Mouse (Mus musculus): Measurements from ENCODE around the gene Snai1.

Gene Snai1

GRCm38 (mm10) chr2:167550341-167550854 is 12.4 kb downstream of the Snai1 start:
- DNase-seq (ENCODE audit: low spot score in 2 of 2): no peak

GRCm38 (mm10) chr2:167551342-167551920 is 13.4 kb downstream of the Snai1 start:
- DNase-seq (ENCODE audit: low spot score in 2 of 2): no peak

- no peak for DNase-seq (ENCODE audit: low spot score in 2 of 2)
Measured at GRCm38 (mm10) chr2:167552292-167552691, 14.3 kb downstream of the Snai1 start.

GRCm38 (mm10) chr2:167552927-167553402 is 15.0 kb downstream of the Snai1 start:
- no peak for DNase-seq (ENCODE audit: low spot score in 2 of 2)

DNA sequence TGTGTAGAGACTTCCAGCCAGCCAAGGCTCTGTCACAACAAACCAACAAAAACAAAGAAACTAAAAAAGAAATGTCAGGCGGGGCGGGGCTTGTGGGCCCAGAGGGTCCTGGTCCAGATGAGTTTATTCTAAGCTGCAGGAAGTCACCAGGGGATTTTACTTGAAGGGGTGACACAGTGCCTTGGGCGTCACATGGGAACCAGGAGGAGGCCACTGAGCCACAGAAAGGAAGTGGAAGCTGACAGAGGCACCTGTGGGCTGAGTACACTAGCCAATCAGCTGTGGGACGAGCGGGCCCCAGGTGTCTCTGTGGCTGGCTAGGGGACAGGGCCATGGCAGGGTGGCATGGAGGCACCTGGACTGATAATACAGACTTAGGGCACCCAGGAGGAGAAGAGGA is 17.8 kb downstream of the Snai1 start:
- DNase-seq (ENCODE audit: low spot score in 2 of 2): no peak

GRCm38 (mm10) chr2:167559413-167559812 is 21.4 kb downstream of the Snai1 start:
- DNase-seq (ENCODE audit: low spot score in 2 of 2): no peak

GRCm38 (mm10) chr2:167562101-167562500 is 24.1 kb downstream of the Snai1 start:
- no peak for DNase-seq (ENCODE audit: low spot score in 2 of 2)

GRCm38 (mm10) chr2:167563035-167563434 is 25.0 kb downstream of the Snai1 start:
- no peak for DNase-seq (ENCODE audit: low spot score in 2 of 2)

GRCm38 (mm10) chr2:167563703-167564102 is 25.7 kb downstream of the Snai1 start:
- DNase-seq (ENCODE audit: low spot score in 2 of 2): no peak

- DNase-seq (ENCODE audit: low spot score in 2 of 2): no peak
Measured at GRCm38 (mm10) chr2:167564551-167565311, 26.7 kb downstream of the Snai1 start.

GRCm38 (mm10) chr2:167565312-167565656 is 27.3 kb downstream of the Snai1 start:
- DNase-seq (ENCODE audit: low spot score in 2 of 2): no peak

DNA sequence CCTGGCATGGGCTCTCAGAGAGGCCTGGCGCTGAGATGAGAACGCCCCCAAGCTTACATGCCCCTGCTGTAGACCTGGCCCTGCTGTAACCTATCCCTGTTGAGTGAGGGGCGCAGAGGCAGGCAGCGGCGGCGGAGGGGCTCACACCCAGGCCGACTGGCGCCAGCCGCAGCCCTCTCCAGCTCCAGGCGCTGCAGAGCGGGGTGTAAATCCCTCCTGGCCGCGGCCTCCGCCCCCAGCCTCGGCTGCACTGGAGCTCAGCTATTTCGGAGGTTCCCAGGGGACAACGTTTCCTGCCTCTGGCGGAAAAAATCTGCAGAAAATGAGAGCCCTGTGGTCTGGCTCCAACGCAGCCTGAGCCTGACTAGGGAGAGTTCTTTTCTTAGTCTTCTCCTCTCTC is 27.7 kb downstream of the Snai1 start:
- no peak for DNase-seq (ENCODE audit: low spot score in 2 of 2)

DNA sequence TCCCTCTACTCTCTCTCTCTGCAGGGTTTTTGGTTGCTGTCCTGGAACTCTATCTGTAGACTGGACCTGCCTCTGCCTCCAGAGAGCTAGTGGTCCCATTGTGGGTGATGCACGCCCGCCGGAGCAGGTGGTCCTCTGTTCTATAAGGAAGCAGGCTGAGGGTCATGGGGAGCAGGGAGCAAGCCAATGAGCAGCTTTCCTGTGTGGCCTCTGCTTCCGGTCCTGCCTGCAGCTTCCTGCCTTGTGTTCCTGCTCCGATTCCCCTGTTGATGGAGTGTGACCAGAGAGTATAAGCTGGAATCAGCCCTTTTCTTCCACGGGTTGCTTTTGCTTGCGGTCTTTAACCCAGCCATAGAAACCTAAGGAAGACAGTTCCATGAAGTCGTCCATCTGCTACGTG is 30.1 kb downstream of the Snai1 start:
- DNase-seq (ENCODE audit: low spot score in 2 of 2): no peak

DNA sequence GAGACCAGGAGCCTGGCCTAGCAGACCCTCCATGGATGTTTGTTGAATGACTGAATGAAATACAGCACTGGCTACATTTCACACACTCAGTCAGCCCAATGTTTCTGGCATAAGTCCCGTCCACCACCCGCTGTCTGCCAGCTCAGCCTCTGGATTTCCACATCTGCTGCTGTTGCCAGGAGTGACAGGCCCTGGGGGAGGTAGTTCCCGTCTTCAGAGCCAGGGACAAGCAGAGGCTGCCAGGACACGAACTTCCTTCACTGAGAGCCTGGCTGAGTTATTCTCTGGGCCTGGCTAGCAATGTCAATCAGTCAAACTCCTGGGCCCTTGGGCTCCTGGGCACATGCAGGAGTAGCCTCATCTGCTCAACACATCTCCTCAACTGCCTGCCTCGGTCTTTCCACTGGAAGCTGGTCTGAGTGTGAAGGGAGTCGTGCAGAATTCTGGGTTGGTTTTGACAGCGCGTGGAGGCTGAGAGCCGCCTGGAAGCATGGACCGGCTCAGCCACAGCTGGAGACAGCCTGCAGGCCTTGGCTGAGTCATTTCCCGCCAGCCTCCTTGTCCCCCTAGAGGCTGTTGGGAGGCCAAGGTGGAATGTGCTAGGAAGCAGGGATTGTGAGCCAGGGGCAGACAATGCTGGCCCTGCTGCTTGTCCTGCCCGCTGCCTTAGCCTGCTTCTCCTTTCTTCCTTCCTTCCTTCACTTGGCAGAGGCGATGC is 32.1 kb downstream of the Snai1 start:
- peak; percentile 64 to 70 for DNase-seq (ENCODE audit: low spot score in 2 of 2)

GRCm38 (mm10) chr2:167570815-167571214 is 32.8 kb downstream of the Snai1 start:
- DNase-seq (ENCODE audit: low spot score in 2 of 2): no peak

- no peak for DNase-seq (ENCODE audit: low spot score in 2 of 2)
Measured at GRCm38 (mm10) chr2:167571442-167572220, 33.6 kb downstream of the Snai1 start.

GRCm38 (mm10) chr2:167574814-167575213 is 36.8 kb downstream of the Snai1 start:
- no peak for DNase-seq (ENCODE audit: low spot score in 2 of 2)

DNA sequence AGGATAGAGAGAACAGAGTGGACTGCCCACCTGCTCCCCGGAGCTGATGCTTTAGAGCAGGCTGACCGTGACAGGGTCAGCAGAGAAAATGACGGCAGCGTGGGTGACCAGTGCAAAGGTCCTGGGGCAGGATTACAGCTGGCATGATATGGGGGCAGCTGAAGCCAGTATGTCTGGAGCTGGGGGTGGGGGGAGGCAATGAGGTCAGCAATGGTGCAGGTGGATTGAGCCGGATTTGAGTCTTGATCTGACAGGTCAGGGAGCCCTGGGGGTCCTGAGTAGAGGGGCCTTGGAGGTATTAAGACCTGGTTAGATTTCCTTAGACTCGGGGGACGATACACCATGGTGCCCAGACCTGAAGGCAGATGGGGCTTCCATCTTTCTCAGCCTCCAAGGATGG is 37.6 kb downstream of the Snai1 start:
- DNase-seq (ENCODE audit: low spot score in 2 of 2): no peak

DNA sequence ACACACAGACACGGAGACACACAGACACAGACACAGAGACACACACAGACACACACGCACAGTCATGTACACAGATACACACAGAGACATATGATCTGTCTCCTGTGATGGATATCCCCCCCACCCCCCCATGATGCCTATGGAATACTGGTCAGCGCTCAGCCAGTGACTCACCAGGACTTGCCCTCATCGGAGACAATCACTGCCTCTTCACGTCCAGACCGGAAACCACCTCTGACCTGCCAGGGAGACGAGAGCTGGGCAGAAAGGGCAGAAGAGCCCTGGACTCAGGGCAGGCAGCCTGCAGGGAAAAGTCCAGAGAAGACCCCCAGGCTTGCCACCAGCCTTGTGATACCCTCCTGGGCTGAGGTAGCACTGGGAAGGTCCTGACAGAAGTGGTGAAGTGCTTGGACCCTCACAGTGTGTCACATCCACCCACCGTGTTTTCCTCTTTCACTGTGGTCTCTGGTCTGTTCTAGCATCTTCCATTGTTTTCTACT is 38.2 kb downstream of the Snai1 start:
- no peak for DNase-seq (ENCODE audit: low spot score in 2 of 2)

DNA sequence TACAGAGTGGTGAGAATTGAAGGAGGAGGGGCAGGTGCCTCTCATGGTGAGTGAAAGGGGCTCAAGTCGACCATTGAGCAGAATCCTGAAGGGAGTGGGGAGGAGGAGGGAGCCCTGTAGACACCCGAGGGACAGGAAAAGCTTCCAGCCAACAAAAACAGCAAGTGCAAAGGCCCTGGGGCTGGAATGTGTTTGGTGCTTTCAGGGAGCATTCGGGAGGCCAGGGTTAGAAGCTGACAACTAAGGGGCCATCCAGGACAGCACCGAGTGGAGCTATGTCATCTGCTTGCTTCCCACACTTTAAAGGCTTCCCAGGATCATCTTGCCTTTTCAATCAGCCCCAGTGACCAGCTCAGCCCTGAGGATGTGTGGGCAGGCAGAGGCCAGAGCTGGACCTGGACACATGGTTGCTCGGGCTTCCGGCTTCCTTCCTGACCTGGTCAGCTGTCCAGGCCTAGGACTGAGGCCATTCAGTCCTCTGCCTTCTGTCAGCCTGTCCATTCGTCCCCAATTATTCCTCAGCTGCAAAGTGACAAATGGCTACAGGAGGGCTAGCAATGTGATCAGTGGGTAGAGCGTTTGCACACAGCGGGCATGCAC is 39.3 kb downstream of the Snai1 start:
- DNase-seq (ENCODE audit: low spot score in 2 of 2): no peak

DNA sequence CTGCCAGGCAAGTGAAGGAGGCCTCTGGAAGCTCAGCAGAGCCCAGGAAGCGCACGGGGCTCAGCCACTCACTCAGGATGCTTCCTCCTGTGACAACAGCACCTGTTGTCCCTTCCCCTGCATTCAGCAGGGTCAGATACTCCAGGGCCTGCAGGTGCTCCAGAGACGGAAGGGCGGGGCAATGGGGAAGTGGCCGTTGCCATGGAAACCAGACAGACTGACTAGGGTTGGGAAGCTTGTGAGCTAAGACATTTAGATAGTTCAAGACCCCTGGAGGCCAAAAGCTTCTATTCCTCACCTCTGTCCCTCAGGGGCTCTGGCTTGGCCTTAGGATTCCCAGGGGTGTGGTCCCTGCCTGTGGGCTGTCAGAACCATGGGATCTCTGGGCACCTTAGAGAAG is 40.5 kb downstream of the Snai1 start:
- DNase-seq (ENCODE audit: low spot score in 2 of 2): no peak
